Mouse (Mus musculus): ENCODE measurements at regions not wholly inside any gene's neighbourhood (a gene's known extent, or its start where the extent isn't known, plus 50 kb on each side); places are given as distances from the start of the nearest gene placed in this dataset.

- Histone ChIP-seq H3K9me3 (ENCODE audit: control insufficient read depth, low read length) (peaks cover 6% of the 10 kb centered on the region; the same call in 1 of the 2 replicates), H3K4me3 (ENCODE audit: control insufficient read depth in 1 of 2, insufficient read depth in 1 of 2, low read depth in 1 of 2, low read length in 2 of 2) (no peak overlapping the region), H3K4me1 (ENCODE audit: control insufficient read depth in 2 of 2, insufficient read depth in 2 of 2, low read length in 2 of 2) (no peaks in the 10 kb centered on the region), H3K4me2 (ENCODE audit: low read length) (no peak overlapping the region), H3K27ac (replicated peaks in 1 of 2; ENCODE audit: control insufficient read depth in 1 of 2, insufficient read depth in 1 of 2, low read depth in 2 of 2, low read length in 2 of 2) (no peak overlapping the region), H3K9ac (ENCODE audit: low read length) (no peak overlapping the region), H3K36me3 (ENCODE audit: control insufficient read depth, insufficient read depth, low read length) (no peaks in the 10 kb centered on the region), H3K27me3 (ENCODE audit: control insufficient read depth, insufficient read depth, low read length) (no peaks in the 10 kb centered on the region)
- no peak for ATAC-seq (ENCODE audit: insufficient number of reproducible peaks, insufficient read depth, low FRiP score, low read depth)
- WGBS = 46% methylated on average over 4 of the region's 4 CpGs
Observed at GRCm38 (mm10) chr17:9291601-9292000, 130.3 kb upstream of the Gm17728 start.

- Histone ChIP-seq H3K9ac (ENCODE audit: low read length) (no peak overlapping the region), H3K27ac (replicated peaks in 1 of 2; ENCODE audit: control insufficient read depth in 1 of 2, insufficient read depth in 1 of 2, low read depth in 2 of 2, low read length in 2 of 2) (no peak overlapping the region), H3K36me3 (ENCODE audit: control insufficient read depth, insufficient read depth, low read length) (no peaks in the 10 kb centered on the region), H3K4me1 (ENCODE audit: control insufficient read depth in 2 of 2, insufficient read depth in 2 of 2, low read length in 2 of 2) (no peaks in the 10 kb centered on the region), H3K4me3 (ENCODE audit: control insufficient read depth in 1 of 2, insufficient read depth in 1 of 2, low read depth in 1 of 2, low read length in 2 of 2) (no peak overlapping the region), H3K9me3 (ENCODE audit: control insufficient read depth, low read length) (peaks cover 6% of the 10 kb centered on the region; the same call in 1 of the 2 replicates), H3K4me2 (ENCODE audit: low read length) (no peak overlapping the region), H3K27me3 (ENCODE audit: control insufficient read depth, insufficient read depth, low read length) (no peaks in the 10 kb centered on the region)
- 87% methylated on average over 7 of the region's 7 CpGs for WGBS
- ATAC-seq (ENCODE audit: insufficient number of reproducible peaks, insufficient read depth, low FRiP score, low read depth) = no peak
Observed at GRCm38 (mm10) chr17:9292296-9292695, 129.6 kb upstream of the Gm17728 start.

- H3K4me1 ChIP-seq (ENCODE audit: control insufficient read depth in 2 of 2, insufficient read depth in 2 of 2, low read length in 2 of 2) = no peaks in the 10 kb centered on the region
- no peak overlapping the region for H3K4me3 ChIP-seq (ENCODE audit: control insufficient read depth in 1 of 2, insufficient read depth in 1 of 2, low read depth in 1 of 2, low read length in 2 of 2)
- H3K9me3 ChIP-seq (ENCODE audit: control insufficient read depth, low read length) = peaks cover 6% of the 10 kb centered on the region; the same call in 1 of the 2 replicates
- no peak overlapping the region for H3K27ac ChIP-seq (replicated peaks in 1 of 2; ENCODE audit: control insufficient read depth in 1 of 2, insufficient read depth in 1 of 2, low read depth in 2 of 2, low read length in 2 of 2)
- no peaks in the 10 kb centered on the region for H3K36me3 ChIP-seq (ENCODE audit: control insufficient read depth, insufficient read depth, low read length)
- ATAC-seq (ENCODE audit: insufficient number of reproducible peaks, insufficient read depth, low FRiP score, low read depth) = no peak
- no peak overlapping the region for H3K9ac ChIP-seq (ENCODE audit: low read length)
- H3K4me2 ChIP-seq (ENCODE audit: low read length) = no peak overlapping the region
- WGBS = 74% methylated on average over 1 of the region's 1 CpGs
- H3K27me3 ChIP-seq (ENCODE audit: control insufficient read depth, insufficient read depth, low read length) = no peaks in the 10 kb centered on the region
Observed at GRCm38 (mm10) chr17:9296371-9296770, 125.5 kb upstream of the Gm17728 start.

- Histone ChIP-seq H3K4me2 (ENCODE audit: low read length) (no peak overlapping the region), H3K27me3 (ENCODE audit: control insufficient read depth, insufficient read depth, low read length) (no peaks in the 10 kb centered on the region), H3K4me3 (ENCODE audit: control insufficient read depth in 1 of 2, insufficient read depth in 1 of 2, low read depth in 1 of 2, low read length in 2 of 2) (no peak overlapping the region), H3K9ac (ENCODE audit: low read length) (no peak overlapping the region), H3K27ac (replicated peaks in 1 of 2; ENCODE audit: control insufficient read depth in 1 of 2, insufficient read depth in 1 of 2, low read depth in 2 of 2, low read length in 2 of 2) (no peak overlapping the region), H3K9me3 (ENCODE audit: control insufficient read depth, low read length) (peaks cover 6% of the 10 kb centered on the region; the same call in 1 of the 2 replicates), H3K36me3 (ENCODE audit: control insufficient read depth, insufficient read depth, low read length) (no peaks in the 10 kb centered on the region), H3K4me1 (ENCODE audit: control insufficient read depth in 2 of 2, insufficient read depth in 2 of 2, low read length in 2 of 2) (no peaks in the 10 kb centered on the region)
- no peak for ATAC-seq (ENCODE audit: insufficient number of reproducible peaks, insufficient read depth, low FRiP score, low read depth)
- WGBS = 82% methylated on average over 1 of the region's 1 CpGs
Observed at GRCm38 (mm10) chr17:9298231-9298630, 123.6 kb upstream of the Gm17728 start.

GRCm38 (mm10) chr17:9301101-9301501, 120.8 kb upstream of the Gm17728 start:
- WGBS = 54% methylated on average over 4 of the region's 4 CpGs
- no peak for ATAC-seq (ENCODE audit: insufficient number of reproducible peaks, insufficient read depth, low FRiP score, low read depth)

GRCm38 (mm10) chr17:9308507-9308906, 113.4 kb upstream of the Gm17728 start:
- WGBS = 45% methylated on average over 2 of the region's 2 CpGs
- H3K4me3 ChIP-seq (ENCODE audit: control insufficient read depth in 1 of 2, insufficient read depth in 1 of 2, low read depth in 1 of 2, low read length in 2 of 2) = no peak overlapping the region
- no peak for ATAC-seq (ENCODE audit: insufficient number of reproducible peaks, insufficient read depth, low FRiP score, low read depth)
- no peak overlapping the region for H3K9ac ChIP-seq (ENCODE audit: low read length)
- H3K36me3 ChIP-seq (ENCODE audit: control insufficient read depth, insufficient read depth, low read length) = no peaks in the 10 kb centered on the region
- no peaks in the 10 kb centered on the region for H3K4me1 ChIP-seq (ENCODE audit: control insufficient read depth in 2 of 2, insufficient read depth in 2 of 2, low read length in 2 of 2)
- H3K27ac ChIP-seq (replicated peaks in 1 of 2; ENCODE audit: control insufficient read depth in 1 of 2, insufficient read depth in 1 of 2, low read depth in 2 of 2, low read length in 2 of 2) = no peak overlapping the region
- no peaks in the 10 kb centered on the region for H3K9me3 ChIP-seq (ENCODE audit: control insufficient read depth, low read length)
- H3K4me2 ChIP-seq (ENCODE audit: low read length) = no peak overlapping the region
- H3K27me3 ChIP-seq (ENCODE audit: control insufficient read depth, insufficient read depth, low read length) = no peaks in the 10 kb centered on the region

More at GRCm38 (mm10) chr17:9301101-9301501, 120.8 kb upstream of the Gm17728 start:
- Histone ChIP-seq H3K4me2 (ENCODE audit: low read length) (no peak overlapping the region), H3K4me1 (ENCODE audit: control insufficient read depth in 2 of 2, insufficient read depth in 2 of 2, low read length in 2 of 2) (no peaks in the 10 kb centered on the region), H3K9me3 (ENCODE audit: control insufficient read depth, low read length) (no peaks in the 10 kb centered on the region), H3K27me3 (ENCODE audit: control insufficient read depth, insufficient read depth, low read length) (no peaks in the 10 kb centered on the region), H3K9ac (ENCODE audit: low read length) (no peak overlapping the region), H3K36me3 (ENCODE audit: control insufficient read depth, insufficient read depth, low read length) (no peaks in the 10 kb centered on the region), H3K27ac (replicated peaks in 1 of 2; ENCODE audit: control insufficient read depth in 1 of 2, insufficient read depth in 1 of 2, low read depth in 2 of 2, low read length in 2 of 2) (no peak overlapping the region), H3K4me3 (ENCODE audit: control insufficient read depth in 1 of 2, insufficient read depth in 1 of 2, low read depth in 1 of 2, low read length in 2 of 2) (no peak overlapping the region)

GRCm38 (mm10) chr17:9322772-9323171, 99.1 kb upstream of the Gm17728 start:
- no peaks in the 10 kb centered on the region for H3K27me3 ChIP-seq (ENCODE audit: control insufficient read depth, insufficient read depth, low read length)
- no peak overlapping the region for H3K4me2 ChIP-seq (ENCODE audit: low read length)
- H3K9me3 ChIP-seq (ENCODE audit: control insufficient read depth, low read length) = no peaks in the 10 kb centered on the region
- no peaks in the 10 kb centered on the region for H3K4me1 ChIP-seq (ENCODE audit: control insufficient read depth in 2 of 2, insufficient read depth in 2 of 2, low read length in 2 of 2)
- no peak overlapping the region for H3K27ac ChIP-seq (replicated peaks in 1 of 2; ENCODE audit: control insufficient read depth in 1 of 2, insufficient read depth in 1 of 2, low read depth in 2 of 2, low read length in 2 of 2)
- no peak for ATAC-seq (ENCODE audit: insufficient number of reproducible peaks, insufficient read depth, low FRiP score, low read depth)
- H3K9ac ChIP-seq (ENCODE audit: low read length) = no peak overlapping the region
- H3K36me3 ChIP-seq (ENCODE audit: control insufficient read depth, insufficient read depth, low read length) = no peaks in the 10 kb centered on the region
- H3K4me3 ChIP-seq (ENCODE audit: control insufficient read depth in 1 of 2, insufficient read depth in 1 of 2, low read depth in 1 of 2, low read length in 2 of 2) = no peak overlapping the region
- 73% methylated on average over 6 of the region's 6 CpGs for WGBS

- H3K4me3 ChIP-seq (ENCODE audit: control insufficient read depth in 1 of 2, insufficient read depth in 1 of 2, low read depth in 1 of 2, low read length in 2 of 2) = no peak overlapping the region
- no peaks in the 10 kb centered on the region for H3K27me3 ChIP-seq (ENCODE audit: control insufficient read depth, insufficient read depth, low read length)
- no peaks in the 10 kb centered on the region for H3K36me3 ChIP-seq (ENCODE audit: control insufficient read depth, insufficient read depth, low read length)
- no peak overlapping the region for H3K4me2 ChIP-seq (ENCODE audit: low read length)
- H3K27ac ChIP-seq (replicated peaks in 1 of 2; ENCODE audit: control insufficient read depth in 1 of 2, insufficient read depth in 1 of 2, low read depth in 2 of 2, low read length in 2 of 2) = no peak overlapping the region
- no peaks in the 10 kb centered on the region for H3K4me1 ChIP-seq (ENCODE audit: control insufficient read depth in 2 of 2, insufficient read depth in 2 of 2, low read length in 2 of 2)
- no peaks in the 10 kb centered on the region for H3K9me3 ChIP-seq (ENCODE audit: control insufficient read depth, low read length)
- no peak for ATAC-seq (ENCODE audit: insufficient number of reproducible peaks, insufficient read depth, low FRiP score, low read depth)
- no peak overlapping the region for H3K9ac ChIP-seq (ENCODE audit: low read length)
- WGBS = 77% methylated on average over 4 of the region's 4 CpGs
Observed at GRCm38 (mm10) chr17:9328886-9329455, 92.9 kb upstream of the Gm17728 start.
